Mouse (Mus musculus): Measurements from ENCODE around the gene St6galnac6.

Gene St6galnac6

DNA sequence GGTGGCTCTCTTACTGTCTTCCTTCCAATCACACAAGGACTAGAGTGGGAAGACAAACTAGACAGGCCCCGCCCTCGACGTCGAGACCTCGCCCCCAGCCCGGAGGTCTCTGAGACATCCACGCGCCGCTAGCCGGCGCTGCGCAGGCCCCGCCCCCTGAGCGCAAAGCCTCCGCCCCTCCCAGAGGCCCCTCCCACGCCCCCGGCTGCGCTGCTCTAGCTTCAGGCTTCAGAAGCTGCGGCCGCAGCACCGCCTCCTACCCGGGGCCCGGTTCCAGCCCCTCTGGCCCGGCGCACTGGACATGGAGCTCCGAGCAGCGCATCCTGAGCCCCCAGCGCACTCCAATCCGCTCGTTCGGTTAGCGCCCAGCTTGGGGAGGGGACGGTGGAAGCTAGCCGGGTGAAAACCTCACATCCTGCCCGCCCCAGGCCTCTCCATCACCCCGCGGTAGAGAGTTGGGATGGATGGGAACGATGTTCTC is 12.6 kb upstream of the St6galnac6 start, which contains the start of gene St6galnac4:
Gene St6galnac4 (plus strand): TSS at position 225 of the 481 bp plus-strand sequence.
- DNase-seq, result peak; percentile 99

DNA sequence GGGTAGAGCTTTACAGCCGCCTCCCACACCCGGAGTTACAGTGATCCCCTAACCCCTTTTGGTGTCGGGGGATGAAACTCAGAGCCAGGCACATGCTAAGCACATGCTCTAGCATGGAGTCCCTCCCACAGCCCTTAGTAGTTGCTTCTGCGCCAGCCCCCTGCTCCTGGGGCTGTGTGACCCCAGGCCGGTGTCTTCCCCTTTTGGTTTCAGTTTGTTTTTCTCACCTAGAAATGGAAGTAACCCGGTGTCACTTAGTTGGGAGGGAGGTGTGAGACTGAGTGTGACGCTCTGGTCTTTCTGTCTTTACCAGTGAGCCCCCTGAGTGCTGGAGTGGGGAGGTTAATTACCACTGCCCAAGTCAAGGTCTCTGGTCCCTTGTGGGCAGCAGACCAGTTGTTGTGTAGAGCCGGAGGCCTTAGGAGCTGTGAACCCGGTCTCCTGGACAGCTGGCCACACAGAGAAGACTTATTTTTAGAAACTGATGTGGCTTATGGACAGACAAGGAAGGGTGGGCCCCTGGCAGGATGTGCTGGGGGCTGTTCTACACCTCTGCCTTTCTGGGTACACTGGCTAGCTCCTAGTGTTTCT is 11.7 kb upstream of the St6galnac6 start:
- peak; percentile 98 for DNase-seq

DNA sequence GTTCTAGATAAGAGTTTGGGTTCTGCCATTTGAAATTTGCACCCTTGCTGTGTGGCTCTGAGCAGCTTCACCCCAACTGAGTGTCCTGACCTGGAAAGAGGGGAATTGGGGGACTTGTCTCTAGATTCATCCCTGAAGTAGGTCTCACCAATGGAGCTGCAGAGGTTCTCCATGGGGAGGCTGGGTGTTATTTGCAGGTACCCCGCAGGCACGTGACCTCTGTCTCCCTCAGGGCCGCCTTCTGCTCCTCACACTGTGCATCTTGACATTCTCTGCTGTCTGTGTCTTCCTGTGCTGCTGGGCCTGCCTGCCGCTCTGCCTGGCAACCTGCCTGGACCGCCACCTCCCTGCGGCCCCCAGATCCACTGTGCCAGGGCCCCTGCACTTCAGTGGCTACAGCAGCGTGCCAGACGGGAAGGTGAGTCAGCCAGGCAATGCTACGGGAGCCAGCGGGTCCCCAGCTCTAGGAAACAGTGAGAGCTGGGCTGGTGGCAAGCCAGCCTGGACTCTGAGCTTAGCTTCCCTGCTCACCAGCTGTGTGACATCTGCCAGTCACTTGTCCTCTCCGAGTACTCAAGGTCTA is 10.2 kb upstream of the St6galnac6 start:
- DNase-seq, result peak; percentile 97

DNA sequence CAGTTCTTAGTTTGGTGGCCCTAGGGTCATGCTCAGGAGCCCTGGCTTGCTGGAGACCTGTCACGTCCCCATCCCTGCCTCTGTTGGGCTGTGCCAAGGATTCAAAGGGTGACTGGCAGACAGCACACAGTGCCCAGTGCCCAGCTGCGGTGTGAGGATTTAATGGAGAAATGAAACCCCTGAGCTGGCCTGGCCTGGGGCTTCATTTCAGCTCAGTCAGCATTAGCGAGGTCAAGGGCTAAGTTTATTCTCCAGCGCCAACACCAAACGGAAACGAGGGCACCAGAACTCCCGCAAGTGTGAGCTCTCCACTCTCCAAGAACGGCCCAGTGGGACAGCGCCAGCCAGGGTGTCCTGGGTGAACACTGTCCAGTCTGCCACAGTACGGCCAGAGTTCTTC is 9.3 kb upstream of the St6galnac6 start:
- peak; percentile 98 for DNase-seq

DNA sequence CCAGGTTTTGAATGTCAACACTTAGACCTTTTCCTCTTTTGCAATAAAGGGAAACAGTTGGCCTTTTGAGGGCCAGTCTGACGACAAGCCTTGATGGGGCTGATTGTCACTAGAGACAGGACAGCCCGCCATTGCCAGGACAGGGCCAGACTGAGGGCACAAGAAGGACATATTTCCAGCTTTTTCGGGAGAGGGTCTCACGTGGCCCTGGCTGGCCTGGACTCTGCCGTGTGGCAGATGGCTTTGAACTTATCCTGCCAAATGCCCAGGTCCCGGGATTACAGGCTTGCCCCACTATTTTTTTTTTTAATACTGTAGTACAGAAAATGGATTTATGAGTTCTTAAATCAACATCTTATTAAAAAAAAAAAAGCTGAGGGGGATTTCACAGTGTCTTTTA is 8.3 kb upstream of the St6galnac6 start:
- DNase-seq, result no peak

DNA sequence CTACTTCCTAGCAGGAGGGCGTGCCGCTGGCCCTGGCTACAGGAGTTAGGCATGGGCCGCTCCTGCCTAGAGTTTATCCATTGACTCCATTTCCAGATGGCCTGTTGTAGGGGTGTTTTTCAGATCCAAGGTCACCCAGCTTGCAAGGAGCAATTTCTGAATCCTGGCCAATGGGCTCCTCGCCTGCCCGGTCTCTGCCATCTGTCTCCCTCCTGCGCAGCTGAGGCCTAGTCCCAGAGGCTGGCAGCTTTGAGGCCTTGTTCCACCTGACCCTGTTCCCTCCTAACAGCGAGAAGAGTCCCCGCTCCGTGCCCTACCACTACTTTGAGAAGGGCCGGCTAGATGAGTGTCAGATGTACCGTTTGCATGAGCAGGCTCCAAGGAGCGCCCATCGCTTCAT is 2.8 kb upstream of the St6galnac6 start:
- no peak for DNase-seq

DNA sequence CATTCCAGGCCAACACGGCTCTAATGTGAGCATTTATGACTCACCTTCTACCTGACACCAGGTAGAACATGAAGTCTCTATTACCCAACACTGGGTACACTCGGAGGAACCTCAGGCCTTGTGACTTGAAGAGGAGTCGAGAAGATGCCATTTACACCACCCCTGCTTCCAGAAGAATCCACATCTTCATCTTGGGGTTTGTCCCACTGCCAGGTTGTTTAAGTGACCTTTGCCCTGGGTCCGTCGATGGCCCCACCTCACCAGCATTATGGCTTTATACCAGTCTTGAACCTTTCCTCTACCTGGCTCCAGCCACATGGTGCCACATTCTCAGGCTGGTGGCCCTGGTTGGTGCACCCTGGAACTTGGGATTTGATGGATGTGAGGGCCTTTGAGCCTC is 2.3 kb upstream of the St6galnac6 start:
- DNase-seq, result no peak

DNA sequence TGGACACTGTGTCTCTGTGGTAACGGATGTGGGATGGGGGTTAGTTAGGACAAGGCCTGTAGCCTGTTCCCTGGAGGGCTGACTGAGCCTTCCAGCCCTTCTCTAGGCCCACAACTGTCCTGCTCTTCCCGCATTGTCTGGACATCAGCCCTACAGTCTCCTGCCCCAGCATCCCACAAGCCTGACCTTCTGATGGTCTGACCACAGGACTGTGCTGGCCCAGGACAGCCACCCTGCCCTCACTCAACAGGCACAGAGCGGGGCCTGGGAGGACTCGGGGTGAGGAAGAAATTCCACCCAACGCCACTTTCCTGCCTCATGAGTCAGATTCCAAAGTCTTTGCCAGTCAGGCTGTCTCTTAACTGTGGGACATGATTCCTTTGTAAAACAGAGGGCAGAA is 1.8 kb upstream of the St6galnac6 start:
- DNase-seq, result peak; percentile 94

DNA sequence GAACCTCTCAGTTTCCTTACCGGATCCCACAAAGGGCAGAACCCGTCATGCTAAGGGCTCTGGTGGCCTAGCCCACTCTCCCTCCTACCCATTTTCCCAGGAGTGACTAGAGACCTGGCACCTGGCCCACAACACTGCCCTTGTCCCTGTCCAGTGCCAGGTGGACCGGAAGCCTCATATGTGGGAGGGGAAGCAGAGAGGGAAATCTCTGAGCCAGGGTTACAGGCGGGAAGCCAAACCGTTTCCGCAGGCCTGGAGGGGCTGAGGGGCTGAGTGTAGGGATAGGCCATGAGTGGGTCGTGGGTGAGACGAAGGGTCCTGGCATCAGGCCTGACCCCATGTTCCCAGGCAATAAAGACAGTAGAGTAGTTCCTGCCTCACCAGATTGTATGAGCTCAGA is 1.0 kb upstream of the St6galnac6 start:
- peak; percentile 98 for DNase-seq

DNA sequence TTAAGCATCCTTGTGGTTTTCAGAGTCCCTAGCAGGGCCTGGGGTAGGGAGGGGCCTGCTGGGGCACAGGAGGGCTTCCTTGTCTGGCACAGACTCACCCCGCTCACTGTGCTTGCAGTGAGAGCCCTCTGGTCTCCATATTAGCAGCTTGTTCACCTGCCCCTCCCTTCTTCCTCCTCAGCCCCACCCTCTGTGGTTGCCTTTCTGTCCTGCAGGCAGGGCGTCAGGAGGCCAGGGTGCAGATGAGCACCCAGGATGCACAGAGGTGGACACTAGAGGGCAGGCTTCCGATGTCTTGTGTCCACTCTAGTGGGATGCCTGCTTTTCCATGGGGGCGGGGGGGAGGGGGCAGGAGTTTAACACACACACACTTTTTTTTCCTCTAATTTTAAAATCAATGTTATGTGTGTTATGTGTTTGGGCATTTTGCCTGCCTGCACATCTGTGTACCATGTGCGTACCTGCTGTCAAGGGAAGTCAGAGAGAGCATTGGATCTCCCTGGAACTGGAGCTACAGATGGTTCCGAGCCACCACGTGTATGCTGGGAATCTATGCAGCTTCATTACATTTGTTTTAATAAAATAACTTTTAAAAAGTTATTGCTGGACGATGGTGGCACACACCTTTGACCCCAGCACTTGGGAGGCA is 2.0 kb downstream of the St6galnac6 start:
- peak; percentile 97 for DNase-seq

DNA sequence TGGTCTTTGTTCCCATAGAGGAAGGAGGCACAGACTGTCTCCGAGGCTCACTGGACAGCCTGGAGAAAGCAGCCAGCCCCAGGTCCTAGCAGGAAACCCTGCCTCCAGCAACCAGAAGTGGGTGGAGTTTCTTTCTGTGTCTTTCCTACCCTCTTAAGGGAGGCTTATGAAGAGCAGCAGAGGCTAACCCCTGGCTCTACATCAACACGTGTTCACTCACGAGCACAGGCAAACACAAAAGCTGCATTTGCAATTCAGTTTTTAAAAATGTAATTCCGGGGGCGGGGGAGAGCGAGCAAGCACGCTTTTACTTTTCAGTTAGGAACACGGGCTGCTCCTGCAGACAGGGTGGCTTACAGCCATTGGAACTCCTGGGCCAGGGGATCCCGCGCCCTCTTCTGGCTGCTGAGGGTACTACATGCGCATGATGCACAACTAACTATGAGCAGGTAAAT is 3.1 kb downstream of the St6galnac6 start:
- DNase-seq, result peak; percentile 99

DNA sequence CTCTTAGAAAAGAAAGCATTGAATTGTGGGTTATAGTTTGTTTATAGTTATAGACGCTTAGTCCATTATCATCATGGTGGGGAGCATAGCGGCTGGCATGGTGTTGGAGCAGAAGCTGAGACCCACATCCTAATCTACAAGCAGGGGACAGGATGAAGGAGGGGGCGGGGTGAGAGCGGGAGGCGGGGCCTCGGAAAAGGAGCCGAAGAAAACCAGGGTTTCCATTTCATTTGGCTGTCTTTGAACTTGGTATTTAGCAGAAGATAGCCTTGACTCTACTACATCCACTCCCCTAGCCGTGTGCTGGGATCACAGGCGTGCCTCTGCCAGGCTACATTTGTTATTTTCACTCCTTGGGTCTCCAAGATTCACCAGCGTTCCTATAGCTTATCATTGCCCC is 5.1 kb downstream of the St6galnac6 start:
- DNase-seq, result no peak

DNA sequence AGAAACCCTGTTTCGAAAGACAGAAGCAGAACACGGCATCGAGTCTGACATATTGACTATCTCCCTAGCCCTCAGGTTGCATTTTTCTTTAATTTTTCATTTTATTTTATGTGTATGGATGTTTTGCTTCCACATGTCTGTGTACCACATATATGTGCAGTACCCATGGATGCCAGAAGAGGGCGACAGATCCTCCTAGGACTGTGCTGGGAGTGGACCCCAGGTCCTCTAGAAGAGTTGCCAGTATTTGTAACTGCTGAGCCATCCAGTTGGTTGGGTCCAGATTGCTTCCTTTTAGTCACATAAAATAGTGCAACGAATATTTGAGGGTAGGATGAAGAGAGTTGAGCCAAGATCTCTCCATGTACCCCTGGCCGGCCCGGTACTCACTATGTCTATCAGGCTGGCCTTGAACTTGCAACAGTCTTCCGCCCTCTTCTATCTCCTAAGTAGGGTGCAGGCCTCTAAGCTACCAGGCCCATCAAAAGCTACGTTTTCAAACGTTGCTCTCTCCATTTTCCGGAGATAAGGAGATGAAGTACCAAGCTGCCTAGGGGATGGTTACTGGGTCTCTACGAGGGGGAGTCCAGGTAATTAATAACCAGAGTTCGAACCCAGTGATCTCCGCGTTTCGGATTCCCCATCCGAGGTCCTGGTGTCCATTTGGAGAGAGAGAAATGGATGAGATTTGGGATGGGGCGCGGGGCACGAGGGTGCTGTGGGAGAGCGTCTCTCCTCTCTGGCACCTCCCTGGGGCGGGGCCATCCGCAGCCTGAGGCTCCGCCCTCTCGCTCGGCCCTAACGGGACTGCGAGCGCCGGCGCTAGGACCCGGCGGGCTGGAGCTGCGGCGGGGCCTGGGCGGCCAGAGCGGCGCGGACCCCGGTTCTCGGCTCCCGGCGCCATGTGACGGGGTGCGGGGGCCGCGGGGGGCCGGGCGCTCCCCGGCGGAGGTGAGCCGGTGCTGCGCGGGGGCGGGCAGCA is 6.9 kb downstream of the St6galnac6 start:
- DNase-seq, result peak; percentile 99

DNA sequence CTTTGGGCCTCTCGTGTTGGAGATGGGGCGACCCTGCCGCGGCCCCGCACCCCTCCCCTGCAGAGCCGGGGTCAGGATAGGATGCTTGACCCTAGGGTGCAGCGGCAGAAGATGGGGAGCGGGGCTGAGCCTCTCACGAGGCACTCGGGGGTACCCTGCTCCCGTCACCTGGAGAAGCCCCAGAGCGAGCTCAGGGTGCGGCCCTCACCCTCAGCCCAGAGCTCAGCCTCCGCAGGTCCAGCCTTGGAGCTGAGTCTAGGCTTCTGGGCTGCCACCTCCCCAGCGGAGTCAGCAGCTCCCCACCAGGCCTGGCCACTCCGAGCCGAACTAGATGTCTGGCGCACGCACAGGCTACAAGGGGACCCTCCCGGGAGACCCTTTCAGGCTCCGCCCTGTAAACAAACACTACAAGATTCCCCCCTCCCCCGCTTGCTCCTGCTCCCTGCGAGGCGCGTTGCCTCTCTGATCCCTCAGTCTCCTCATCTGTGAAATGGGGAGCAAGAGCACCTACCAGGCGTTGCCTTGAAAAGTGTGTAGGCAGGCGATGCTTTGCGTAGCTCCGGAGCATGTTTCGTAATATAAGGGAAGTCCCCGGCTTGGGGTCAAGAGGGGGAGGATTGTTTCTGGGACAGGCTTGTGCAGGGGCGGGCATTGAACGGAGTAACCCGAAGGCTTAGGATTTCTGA is 7.9 kb downstream of the St6galnac6 start:
- DNase-seq, result peak; percentile 97

DNA sequence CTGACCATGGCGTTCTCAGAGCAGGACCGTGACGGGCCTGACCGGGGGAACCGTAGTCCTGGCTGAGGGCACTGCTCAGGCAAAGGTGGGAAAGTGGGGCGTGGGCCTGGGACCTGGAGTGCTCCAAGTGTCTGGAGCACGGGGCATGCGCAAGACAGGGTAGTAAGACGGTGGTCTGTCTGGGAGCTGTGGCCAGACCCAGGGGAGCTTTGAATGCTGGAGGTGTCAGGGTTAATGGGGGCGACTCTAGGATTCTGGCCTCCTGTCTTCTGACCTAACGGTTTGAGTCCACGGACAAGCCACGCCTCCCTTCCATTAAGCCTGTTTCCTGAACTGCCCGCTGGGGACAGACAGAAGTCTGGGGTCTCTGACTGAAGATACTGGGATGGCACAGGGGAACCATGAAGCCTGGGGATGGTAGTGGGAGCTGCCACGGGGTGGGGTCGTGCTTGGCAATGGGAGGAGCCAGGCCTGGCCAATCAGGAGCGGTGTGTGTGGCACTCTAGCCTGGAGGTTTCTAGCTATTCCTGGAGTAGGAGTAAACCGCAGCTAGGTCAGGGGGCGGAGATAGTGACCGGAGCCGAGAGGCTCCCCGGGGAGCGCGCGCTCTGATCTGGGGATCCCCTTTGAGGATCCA is 8.8 kb downstream of the St6galnac6 start:
- DNase-seq, result peak; percentile 100

DNA sequence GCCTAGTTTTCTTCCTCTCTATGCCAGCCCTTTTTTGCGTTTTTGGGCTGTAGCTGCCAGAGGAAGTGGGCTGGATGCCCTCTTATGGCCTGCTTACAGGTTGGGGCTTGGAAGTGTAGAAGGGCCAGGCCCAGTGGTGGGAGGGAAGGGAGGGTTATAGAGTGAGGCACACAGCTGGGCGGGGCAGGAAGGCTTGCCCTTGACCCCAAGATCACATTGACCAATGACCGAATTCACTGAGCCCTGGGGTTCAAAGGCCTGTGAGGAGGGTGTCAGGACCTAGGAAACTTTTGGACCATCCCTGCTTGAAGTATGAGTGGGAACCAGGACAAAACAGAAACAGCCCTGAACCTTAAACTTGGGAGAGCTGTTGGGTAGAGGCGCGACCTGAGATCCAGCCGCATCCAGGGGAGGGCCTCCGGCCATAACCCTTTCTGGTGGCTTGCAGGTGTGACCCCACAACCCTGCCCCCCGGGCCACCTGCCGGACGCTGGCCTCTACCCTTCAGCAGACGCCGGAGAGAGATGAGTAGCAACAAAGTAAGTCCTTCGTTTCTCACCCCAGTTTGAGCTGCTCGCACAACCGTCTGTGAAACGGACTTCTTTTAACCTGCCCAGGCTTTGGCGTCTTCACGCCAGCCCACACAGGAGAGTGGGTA is 9.4 kb downstream of the St6galnac6 start:
- DNase-seq, result no peak

DNA sequence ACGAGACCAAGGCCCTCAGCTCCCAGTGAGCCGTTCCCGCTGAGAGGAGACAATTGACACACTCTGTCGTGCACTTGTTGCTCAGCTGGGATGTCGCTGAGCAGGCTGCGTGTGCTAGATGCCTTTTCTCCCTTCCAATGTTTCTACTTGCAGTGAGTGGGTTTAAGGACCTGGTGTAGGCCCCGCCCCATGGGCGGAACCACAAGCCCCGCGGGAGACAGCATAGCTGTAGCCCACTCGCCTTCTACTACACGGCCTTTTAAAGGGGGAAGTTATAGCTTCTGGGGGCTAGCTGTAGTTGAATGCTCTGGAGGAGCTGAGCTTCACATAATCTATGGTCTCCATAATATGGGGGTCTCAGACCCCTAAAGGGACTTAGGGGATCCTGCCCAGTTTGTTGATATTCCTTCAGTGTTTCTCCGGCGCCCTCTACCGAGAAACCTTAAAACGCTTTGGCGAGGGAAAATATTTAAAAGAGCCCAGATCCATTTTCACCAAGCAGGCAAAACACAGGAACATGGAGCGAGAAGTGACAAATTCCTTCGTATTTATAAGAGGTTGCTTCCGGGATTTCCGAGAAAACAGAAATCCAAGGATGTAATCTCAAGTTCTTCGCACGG is 11.2 kb downstream of the St6galnac6 start:
- DNase-seq, result peak; percentile 96

DNA sequence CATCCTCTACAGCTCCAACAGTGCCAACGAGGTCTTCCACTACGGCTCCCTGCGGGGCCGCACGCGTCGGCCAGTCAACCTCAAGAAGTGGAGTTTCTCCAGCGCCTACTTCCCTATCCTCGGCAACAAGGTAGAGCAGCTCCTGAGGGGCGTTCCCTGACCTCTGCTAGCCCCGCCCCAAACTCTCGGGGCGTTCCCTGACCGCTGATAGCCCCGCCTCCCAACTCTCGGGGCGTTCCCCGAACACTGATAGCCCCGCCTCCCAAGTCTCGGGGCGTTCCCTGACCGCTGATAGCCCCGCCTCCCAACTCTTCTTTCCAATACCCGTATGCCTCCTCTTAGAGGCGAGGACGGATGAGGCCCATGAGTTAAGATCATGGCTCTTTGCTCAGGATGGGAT is 12.8 kb downstream of the St6galnac6 start:
- DNase-seq, result no peak

DNA sequence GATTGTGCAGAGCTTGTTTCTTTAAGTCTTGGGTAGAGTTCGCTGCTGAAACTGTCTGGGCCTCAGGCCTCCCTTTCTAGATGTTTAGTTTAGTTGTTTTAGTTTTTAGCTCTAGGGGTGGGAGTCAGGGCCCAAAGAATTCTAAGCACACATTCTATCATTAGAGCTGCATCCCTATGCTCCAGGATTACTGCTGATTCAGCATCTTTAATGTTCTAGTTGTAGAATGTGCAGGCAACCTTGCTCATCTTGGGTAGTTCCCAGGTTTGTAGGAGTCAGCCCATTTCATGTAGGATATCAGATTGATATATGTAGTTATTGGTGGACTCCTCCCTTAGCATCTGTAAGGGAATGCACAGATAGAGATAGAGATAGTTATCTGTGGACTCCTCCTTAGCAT is 17.6 kb downstream of the St6galnac6 start:
- no peak for DNase-seq

DNA sequence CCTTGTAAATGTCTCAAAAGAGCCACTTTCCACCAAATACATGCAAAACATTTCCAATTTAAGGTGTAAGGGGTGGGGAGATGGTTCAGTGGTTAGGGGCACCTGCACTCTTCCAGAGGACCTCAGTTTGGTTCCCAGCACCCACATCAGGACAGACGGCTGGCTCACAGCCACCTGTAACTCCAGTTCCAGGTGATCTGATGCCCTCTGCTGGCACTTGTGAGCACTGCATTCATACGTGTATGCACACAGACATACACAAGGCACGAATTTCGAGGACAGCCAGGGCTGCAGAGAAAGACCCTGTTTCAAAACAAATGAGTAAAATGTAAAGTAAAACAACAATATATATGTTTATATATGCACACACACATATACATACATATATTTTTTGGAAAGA is 18.1 kb downstream of the St6galnac6 start:
- DNase-seq, result no peak

DNA sequence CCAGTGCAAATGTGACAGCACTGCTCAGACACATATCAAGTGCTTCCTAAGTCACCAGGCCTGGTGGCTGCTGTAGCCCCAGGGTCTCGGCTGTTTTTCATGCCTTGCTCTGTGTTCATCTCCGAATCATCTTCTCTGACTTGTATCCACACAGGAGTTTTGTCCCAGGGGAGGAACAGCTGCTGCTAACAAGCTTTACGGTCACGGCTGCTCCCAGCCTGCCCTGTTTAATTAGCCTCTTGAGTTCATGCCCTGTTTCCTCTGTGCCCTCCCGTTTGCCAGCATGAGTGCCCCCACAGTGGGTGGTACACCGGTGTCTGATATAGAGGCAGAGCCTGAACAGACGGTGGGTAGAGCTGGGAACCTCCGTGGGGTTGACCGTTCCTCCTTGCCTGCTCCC is 18.5 kb downstream of the St6galnac6 start:
- DNase-seq, result no peak
